Mouse (Mus musculus): ENCODE measurements at regions not wholly inside any gene's neighbourhood (a gene's known extent, or its start where the extent isn't known, plus 50 kb on each side); places are given as distances from the start of the nearest gene placed in this dataset.

DNA sequence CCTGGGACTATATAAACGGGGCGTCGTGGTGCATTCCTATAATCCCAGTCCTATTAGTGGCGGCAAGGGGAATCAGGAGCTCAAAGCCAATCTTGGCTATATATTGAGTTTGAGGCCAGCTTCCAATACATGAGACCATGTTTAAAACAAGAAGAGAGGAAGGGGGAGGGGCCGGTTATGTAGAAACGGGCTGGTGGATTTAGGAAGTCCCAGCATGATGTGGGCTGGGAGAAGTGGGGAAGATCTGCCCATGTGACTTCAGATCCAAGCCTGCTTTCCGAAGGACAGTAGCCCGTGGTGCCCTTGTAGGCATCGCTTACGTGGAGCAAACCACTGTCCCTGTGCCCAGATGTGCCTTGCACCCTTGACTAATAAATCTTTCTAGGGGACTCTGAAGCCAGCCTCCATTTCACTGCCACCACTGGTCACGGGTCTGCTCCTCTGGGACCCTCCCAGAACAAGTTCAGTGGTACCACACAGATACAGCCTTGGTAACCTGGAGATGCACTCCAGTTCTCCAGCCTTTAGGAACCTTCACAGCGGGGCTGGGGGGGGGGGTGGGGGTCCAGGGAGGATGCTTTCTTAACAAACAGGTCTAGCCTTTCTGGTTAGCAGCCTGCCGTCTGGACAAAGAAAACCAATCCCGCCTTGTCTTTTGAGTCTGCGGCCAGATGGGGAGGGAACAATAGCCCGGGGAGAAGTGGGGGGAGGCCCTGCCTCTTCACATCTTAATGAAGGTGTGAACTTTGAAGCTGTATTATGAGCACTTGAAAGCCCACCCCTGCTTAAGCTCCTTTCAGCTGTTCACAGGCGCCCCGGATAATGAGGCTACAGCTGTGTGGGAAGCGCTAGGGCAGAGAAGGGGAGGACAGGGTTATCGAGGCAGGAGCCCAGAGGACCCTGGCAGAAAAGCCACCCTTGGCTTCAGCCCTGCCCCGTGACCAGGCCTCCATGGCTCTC lies 141.2 kb upstream of the Rad23b start:
- Histone ChIP-seq H3K4me1 (replicated peaks; ENCODE audit: low read depth, low read length) (peaks cover 50% of the 10 kb centered on the region), H3K4me3 (replicated peaks; ENCODE audit: low read length) (peak overlapping the region; percentile 23; the same call in 1 of the 2 replicates), H3K9me3 (ENCODE audit: low read length) (peaks cover 10% of the 10 kb centered on the region; the same call in 1 of the 2 replicates), H3K27me3 (ENCODE audit: insufficient read depth, low read length) (peaks cover 7% of the 10 kb centered on the region; the same call in 1 of the 2 replicates), H3K36me3 (ENCODE audit: insufficient read depth, low read length) (no peaks in the 10 kb centered on the region)
- no peak for TF ChIP-seq CTCF (conservative IDR thresholded peaks at IDR 0.05; ENCODE audit: low read length)
- no peak for TF ChIP-seq NANOG (IDR thresholded peaks at IDR 0.05; ENCODE audit: borderline replicate concordance, low read length)
- no peak for TF ChIP-seq POU5F1 (IDR thresholded peaks at IDR 0.05; ENCODE audit: borderline replicate concordance, low read length)

DNA sequence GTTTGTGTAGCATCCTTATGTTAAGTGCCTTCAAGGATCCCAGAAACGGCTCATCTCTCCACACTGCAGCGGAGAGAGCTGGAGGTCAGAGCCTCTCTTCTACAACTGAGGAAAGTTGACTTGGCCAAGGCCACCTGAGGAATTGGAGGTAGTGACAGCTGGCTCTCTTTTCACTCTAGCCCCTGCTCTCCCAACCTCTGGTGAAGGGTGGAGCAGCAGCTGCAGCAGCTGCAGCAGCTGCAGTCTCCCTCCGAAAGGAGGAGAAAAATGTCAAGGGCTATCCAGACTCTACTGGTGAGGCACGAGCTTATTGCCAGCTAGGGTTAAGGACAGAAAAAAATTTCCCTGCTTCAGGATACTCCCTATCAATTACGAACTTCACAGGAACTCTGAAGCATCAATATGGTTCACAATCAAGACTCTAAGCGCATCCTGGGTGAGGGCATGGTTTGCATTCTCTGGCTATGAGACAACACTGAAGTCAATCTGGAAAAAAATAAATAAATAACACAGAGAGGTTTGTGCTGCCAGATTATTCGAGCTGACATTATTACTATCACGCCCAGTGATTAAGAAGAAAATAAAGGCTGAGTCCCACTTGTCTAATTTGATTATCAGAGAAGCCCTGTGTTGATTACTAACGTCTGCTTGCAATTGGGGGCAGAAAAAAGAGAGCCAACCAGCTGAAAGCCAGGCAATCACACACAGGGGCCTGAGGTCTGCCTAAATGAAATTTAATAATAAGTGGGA lies 134.2 kb upstream of the Rad23b start:
- H3K4me1 ChIP-seq (replicated peaks; ENCODE audit: low read depth, low read length), result no peaks in the 10 kb centered on the region
- TF ChIP-seq POU5F1 (IDR thresholded peaks at IDR 0.05; ENCODE audit: borderline replicate concordance, low read length) (no peak), NANOG (IDR thresholded peaks at IDR 0.05; ENCODE audit: borderline replicate concordance, low read length) (no peak), CTCF (conservative IDR thresholded peaks at IDR 0.05; ENCODE audit: low read length) (no peak)
- H3K4me3 ChIP-seq (replicated peaks; ENCODE audit: low read length), result no peak overlapping the region
- no peaks in the 10 kb centered on the region for H3K27me3 ChIP-seq (ENCODE audit: insufficient read depth, low read length)
- no peaks in the 10 kb centered on the region for H3K9me3 ChIP-seq (ENCODE audit: low read length)
- H3K36me3 ChIP-seq (ENCODE audit: insufficient read depth, low read length), result no peaks in the 10 kb centered on the region

DNA sequence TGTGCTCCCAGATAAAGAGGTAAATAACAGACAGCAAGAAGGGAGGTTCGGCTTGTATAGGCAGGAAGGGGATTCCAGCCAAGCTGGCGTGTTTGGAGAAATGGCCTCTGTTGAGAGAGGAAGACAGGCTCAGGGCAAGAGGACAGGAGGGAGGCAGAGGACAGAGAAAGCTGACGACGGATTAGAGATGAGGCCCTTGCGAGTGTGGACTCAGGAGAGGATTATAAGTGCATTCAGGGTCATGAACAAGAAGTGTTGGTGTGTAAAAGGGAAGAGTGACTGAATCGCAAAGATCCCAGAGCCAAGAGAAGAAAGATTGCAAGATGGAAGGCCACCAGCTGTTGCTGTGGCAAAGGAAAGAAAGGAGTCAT lies 133.7 kb upstream of the Rad23b start:
- no peak for TF ChIP-seq NANOG (IDR thresholded peaks at IDR 0.05; ENCODE audit: borderline replicate concordance, low read length)
- TF ChIP-seq POU5F1 (IDR thresholded peaks at IDR 0.05; ENCODE audit: borderline replicate concordance, low read length), result no peak
- Histone ChIP-seq H3K4me1 (replicated peaks; ENCODE audit: low read depth, low read length) (no peaks in the 10 kb centered on the region), H3K9me3 (ENCODE audit: low read length) (no peaks in the 10 kb centered on the region), H3K4me3 (replicated peaks; ENCODE audit: low read length) (no peak overlapping the region), H3K36me3 (ENCODE audit: insufficient read depth, low read length) (no peaks in the 10 kb centered on the region), H3K27me3 (ENCODE audit: insufficient read depth, low read length) (no peaks in the 10 kb centered on the region)

DNA sequence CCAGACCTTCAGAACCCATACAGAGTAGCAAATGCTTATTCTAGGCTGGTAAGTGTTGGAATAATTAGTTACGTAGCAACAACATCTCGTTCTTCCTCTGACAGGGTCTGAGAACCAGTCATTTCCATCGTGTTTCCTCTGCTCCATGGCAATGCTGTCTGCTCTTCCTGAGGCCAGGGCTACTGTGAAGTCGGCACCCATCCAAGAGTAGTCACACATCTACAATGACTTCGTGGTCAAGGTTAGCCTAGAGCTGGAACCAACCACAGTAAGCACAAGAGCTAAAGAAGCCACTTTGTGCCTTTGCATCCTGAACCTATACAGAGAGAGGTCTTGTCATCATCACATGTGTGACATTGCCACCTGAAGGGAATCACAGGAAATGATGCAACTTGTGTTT lies 124.1 kb upstream of the Rad23b start:
- TF ChIP-seq NANOG (IDR thresholded peaks at IDR 0.05; ENCODE audit: borderline replicate concordance, low read length) (no peak), CTCF (conservative IDR thresholded peaks at IDR 0.05; ENCODE audit: low read length) (no peak), POU5F1 (IDR thresholded peaks at IDR 0.05; ENCODE audit: borderline replicate concordance, low read length) (no peak)
- Histone ChIP-seq H3K36me3 (ENCODE audit: insufficient read depth, low read length) (no peaks in the 10 kb centered on the region), H3K9me3 (ENCODE audit: low read length) (no peaks in the 10 kb centered on the region), H3K4me3 (replicated peaks; ENCODE audit: low read length) (no peak overlapping the region), H3K27me3 (ENCODE audit: insufficient read depth, low read length) (no peaks in the 10 kb centered on the region), H3K4me1 (replicated peaks; ENCODE audit: low read depth, low read length) (no peaks in the 10 kb centered on the region)

DNA sequence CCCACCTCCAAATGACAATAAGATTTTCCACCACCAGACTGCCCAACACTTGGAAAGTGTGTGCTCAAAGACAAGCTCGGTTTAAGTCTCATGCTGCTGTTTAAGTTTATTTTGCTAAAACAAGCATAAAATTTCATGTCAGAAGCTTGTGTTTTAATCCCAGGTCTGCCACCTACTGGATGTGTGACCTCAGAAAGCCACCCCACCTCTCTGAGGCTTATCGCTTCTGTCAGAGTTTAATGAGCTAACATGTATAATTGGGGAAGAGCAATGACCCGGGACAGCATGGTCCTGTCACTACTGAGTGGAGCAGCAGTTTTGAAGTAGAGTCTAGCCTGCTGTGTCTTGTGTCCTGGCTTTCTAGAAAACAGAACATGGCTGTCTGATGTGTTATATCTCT lies 122.4 kb upstream of the Rad23b start:
- TF ChIP-seq NANOG (IDR thresholded peaks at IDR 0.05; ENCODE audit: borderline replicate concordance, low read length) (no peak), POU5F1 (IDR thresholded peaks at IDR 0.05; ENCODE audit: borderline replicate concordance, low read length) (no peak), CTCF (conservative IDR thresholded peaks at IDR 0.05; ENCODE audit: low read length) (no peak; the same call in 1 of the 2 replicates)
- Histone ChIP-seq H3K27me3 (ENCODE audit: insufficient read depth, low read length) (no peaks in the 10 kb centered on the region), H3K36me3 (ENCODE audit: insufficient read depth, low read length) (no peaks in the 10 kb centered on the region), H3K4me3 (replicated peaks; ENCODE audit: low read length) (no peak overlapping the region), H3K9me3 (ENCODE audit: low read length) (no peaks in the 10 kb centered on the region), H3K4me1 (replicated peaks; ENCODE audit: low read depth, low read length) (no peaks in the 10 kb centered on the region)

DNA sequence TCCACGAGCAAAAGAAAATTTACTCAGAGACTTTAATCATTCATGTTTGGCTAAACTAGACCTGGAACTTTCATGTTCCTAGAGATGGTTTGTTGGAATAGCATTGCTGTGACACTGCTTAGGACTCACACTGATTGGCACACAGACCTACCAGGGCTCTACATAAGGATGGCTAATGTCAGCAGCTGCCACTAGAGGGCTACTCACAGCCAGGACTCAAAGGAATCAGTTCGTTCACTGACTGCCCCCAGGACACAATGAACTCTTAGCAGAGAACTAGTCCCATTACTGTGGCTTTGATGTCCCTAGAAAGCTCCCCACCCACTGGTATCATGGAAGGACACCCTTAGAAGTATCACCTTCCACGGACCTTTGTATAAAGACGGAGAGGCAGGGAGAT lies 118.3 kb upstream of the Rad23b start:
- peaks cover 13% of the 10 kb centered on the region for H3K9me3 ChIP-seq (ENCODE audit: low read length)
- no peaks in the 10 kb centered on the region for H3K4me1 ChIP-seq (replicated peaks; ENCODE audit: low read depth, low read length)
- no peaks in the 10 kb centered on the region for H3K27me3 ChIP-seq (ENCODE audit: insufficient read depth, low read length)

DNA sequence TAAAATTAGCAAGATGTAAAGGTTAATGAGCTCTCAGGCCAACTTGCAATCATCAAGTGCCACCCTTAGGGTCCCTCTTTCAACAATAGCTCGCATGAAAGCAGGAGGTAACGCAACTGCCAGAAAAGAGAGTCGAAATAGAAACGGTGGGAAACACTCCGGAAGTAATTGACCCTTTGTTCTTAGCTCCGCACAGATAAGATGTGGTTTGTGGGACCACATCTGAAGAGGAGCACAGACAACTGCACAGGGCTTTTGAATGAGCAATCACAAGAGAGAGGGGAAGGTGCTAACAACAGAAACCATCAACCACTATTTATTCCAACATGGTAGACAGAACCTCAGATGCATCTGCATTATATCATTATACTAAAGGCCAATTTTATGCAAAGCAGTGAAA lies 112.0 kb upstream of the Rad23b start:
- peaks cover 19% of the 10 kb centered on the region for H3K9me3 ChIP-seq (ENCODE audit: low read length)
- TF ChIP-seq CTCF (conservative IDR thresholded peaks at IDR 0.05; ENCODE audit: low read length), result no peak
- no peak for TF ChIP-seq POU5F1 (IDR thresholded peaks at IDR 0.05; ENCODE audit: borderline replicate concordance, low read length)
- no peak for TF ChIP-seq NANOG (IDR thresholded peaks at IDR 0.05; ENCODE audit: borderline replicate concordance, low read length)
- H3K4me3 ChIP-seq (replicated peaks; ENCODE audit: low read length), result no peak overlapping the region
- H3K4me1 ChIP-seq (replicated peaks; ENCODE audit: low read depth, low read length), result 0 out of 2 replicates have a peak, but pooled peaks cover 4% of the 10 kb centered on the region
- no peaks in the 10 kb centered on the region for H3K36me3 ChIP-seq (ENCODE audit: insufficient read depth, low read length)
- H3K27me3 ChIP-seq (ENCODE audit: insufficient read depth, low read length), result no peaks in the 10 kb centered on the region

More for the DNA sequence above, 118.3 kb upstream of the Rad23b start:
- TF ChIP-seq POU5F1 (IDR thresholded peaks at IDR 0.05; ENCODE audit: borderline replicate concordance, low read length) (no peak), CTCF (conservative IDR thresholded peaks at IDR 0.05; ENCODE audit: low read length) (peak; percentile 35), NANOG (IDR thresholded peaks at IDR 0.05; ENCODE audit: borderline replicate concordance, low read length) (no peak)
- Histone ChIP-seq H3K36me3 (ENCODE audit: insufficient read depth, low read length) (no peaks in the 10 kb centered on the region), H3K4me3 (replicated peaks; ENCODE audit: low read length) (no peak overlapping the region)

- Histone ChIP-seq H3K9me3 (ENCODE audit: low read length) (peaks cover 15% of the 10 kb centered on the region), H3K4me3 (replicated peaks; ENCODE audit: low read length) (no peak overlapping the region), H3K4me1 (replicated peaks; ENCODE audit: low read depth, low read length) (0 out of 2 replicates have a peak, but pooled peaks cover 4% of the 10 kb centered on the region), H3K36me3 (ENCODE audit: insufficient read depth, low read length) (no peaks in the 10 kb centered on the region), H3K27me3 (ENCODE audit: insufficient read depth, low read length) (no peaks in the 10 kb centered on the region)
- TF ChIP-seq NANOG (IDR thresholded peaks at IDR 0.05; ENCODE audit: borderline replicate concordance, low read length) (no peak), POU5F1 (IDR thresholded peaks at IDR 0.05; ENCODE audit: borderline replicate concordance, low read length) (no peak), CTCF (conservative IDR thresholded peaks at IDR 0.05; ENCODE audit: low read length) (peak; percentile 84)
These were observed 109.4 kb upstream of the Rad23b start for GRCm38 (mm10) chr4:55240450-55240849.
